ENCODE assay signal across 9 mouse cellular contexts in the genomic region with DNA sequence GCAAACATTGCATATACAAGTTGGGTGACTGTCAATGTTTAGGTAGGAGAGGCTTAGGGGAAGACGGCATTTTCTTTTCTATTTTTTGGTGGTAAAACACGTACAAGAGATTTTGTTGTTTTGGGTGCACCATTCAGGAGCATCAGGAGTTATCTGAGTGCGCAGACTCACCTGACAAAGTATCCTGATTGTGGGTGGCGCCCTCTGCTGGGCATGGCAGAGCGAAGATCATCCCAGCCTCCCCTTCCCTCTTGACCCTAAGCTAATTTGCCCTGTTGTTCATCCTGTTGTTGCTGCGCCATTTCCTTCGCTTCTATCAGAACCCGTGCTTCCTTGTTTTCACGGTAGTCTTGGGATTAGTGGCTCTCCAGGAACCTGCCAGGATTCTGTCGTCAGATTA.
DNase-seq lines count a peak whose midpoint lies in the region; ATAC-seq and TF ChIP-seq lines count a peak whose summit lies in the region.
"Had no signal": no experiment of that assay in that cellular context is flagged by ENCODE, and none has a peak within 500 bp of the region (broad histone marks: within the 10 kb centered on the region; RNA-seq: fewer than 3 reads in every experiment).

No protein-coding gene starts in this region.

- no peaks in the 10 kb centered on the region for H3K27me3 ChIP-seq in cerebellum, adult 2 months (ENCODE audit: control insufficient read depth, insufficient read depth, low read length)
- H3K27me3 ChIP-seq in MEL (ENCODE audit: control insufficient read depth in 1 of 2, insufficient read depth in 2 of 2, low read length in 2 of 2), result no peaks in the 10 kb centered on the region
- H3K27me3 ChIP-seq in small intestine, adult 2 months (ENCODE audit: control insufficient read depth, insufficient read depth, low read length), result no peaks in the 10 kb centered on the region
- H3K27me3 ChIP-seq in forebrain, embryonic 13.5 days, result no peaks in the 10 kb centered on the region

- TF ChIP-seq POLR2A in cerebellum, adult 2 months (IDR thresholded peaks at IDR 0.05; ENCODE audit: borderline replicate concordance, insufficient read depth, low read length), result no peak
- no peak for TF ChIP-seq POLR2A in MEL (IDR thresholded peaks at IDR 0.05; ENCODE audit: control insufficient read depth in 1 of 2, insufficient read depth in 1 of 2, low read depth in 1 of 2, low read length in 2 of 2, poor library complexity in 1 of 2)
- TF ChIP-seq POLR2A in small intestine, adult 2 months (IDR thresholded peaks at IDR 0.05; ENCODE audit: low read depth, low read length), result no peak

- H3K9me3 ChIP-seq in MEL (replicated peaks; ENCODE audit: insufficient read depth, low read length), result no peaks in the 10 kb centered on the region
- H3K9me3 ChIP-seq in forebrain, embryonic 13.5 days (replicated peaks), result peaks cover 8% of the 10 kb centered on the region

- intact Hi-C loops in left cerebral cortex, adult 2 months (cut with DNase I), result no loop called here

- H3K79me2 ChIP-seq in MEL (ENCODE audit: control insufficient read depth, insufficient read depth, low read length, poor library complexity), result no peaks in the 10 kb centered on the region

- no peak overlapping the region for H3K9ac ChIP-seq in MEL (ENCODE audit: control insufficient read depth, low read depth, low read length, poor library complexity, severe bottlenecking)
- no peak overlapping the region for H3K9ac ChIP-seq in forebrain, embryonic 13.5 days

- H3K36me3 ChIP-seq in MEL (ENCODE audit: control insufficient read depth in 1 of 2, insufficient read depth in 2 of 2, low read length in 2 of 2), result no peaks in the 10 kb centered on the region
- no peaks in the 10 kb centered on the region for H3K36me3 ChIP-seq in small intestine, adult 2 months (ENCODE audit: control insufficient read depth, insufficient read depth, low read length)
- H3K36me3 ChIP-seq in forebrain, embryonic 13.5 days (ENCODE audit: poor library complexity, severe bottlenecking), result no peaks in the 10 kb centered on the region

- 69% methylated on average over 10 of the region's 10 CpGs for WGBS in cerebellum, adult 2 months
- 57% methylated on average over 10 of the region's 10 CpGs for WGBS in small intestine, adult 2 months
- WGBS in forebrain, embryonic 13.5 days, result 45% methylated on average over 10 of the region's 10 CpGs

- ATAC-seq in forebrain, embryonic 13.5 days, result no peak

- H3K4me2 ChIP-seq in forebrain, embryonic 13.5 days, result no peak overlapping the region

- H3K4me1 ChIP-seq in cerebellum, adult 2 months (ENCODE audit: control insufficient read depth, insufficient read depth, low read length), result peaks cover 4% of the 10 kb centered on the region; the same call in 1 of the 2 replicates
- H3K4me1 ChIP-seq in MEL (ENCODE audit: control insufficient read depth in 1 of 2, insufficient read depth in 2 of 2, low read length in 2 of 2), result no peaks in the 10 kb centered on the region
- H3K4me1 ChIP-seq in small intestine, adult 2 months (ENCODE audit: control insufficient read depth, insufficient read depth, insufficient read length, low read length), result no peaks in the 10 kb centered on the region
- H3K4me1 ChIP-seq in forebrain, embryonic 13.5 days, result no peaks in the 10 kb centered on the region

- no peak overlapping the region for H3K4me3 ChIP-seq in cerebellum, adult 2 months (replicated peaks; ENCODE audit: insufficient read depth, low read depth, low read length)
- H3K4me3 ChIP-seq in left cerebral cortex, adult 2 months, result no peak overlapping the region
- H3K4me3 ChIP-seq in MEL (ENCODE audit: control insufficient read depth in 1 of 2, insufficient read depth in 1 of 2, low read depth in 2 of 2, low read length in 2 of 2), result no peak overlapping the region
- H3K4me3 ChIP-seq in small intestine, adult 2 months (ENCODE audit: low read depth, low read length), result no peak overlapping the region
- no peak overlapping the region for H3K4me3 ChIP-seq in forebrain, embryonic 13.5 days

- no peak for DNase-seq in cerebellum, adult 2 months
- DNase-seq in cerebellum, adult 9-10 months, result no peak
- no peak for DNase-seq in left cerebral cortex, adult 2 months (ENCODE audit: extremely low spot score in 1 of 2, low spot score in 2 of 2)
- no peak for DNase-seq in left cerebral cortex, adult 11 months (ENCODE audit: low spot score)
- peak; percentile 8 for DNase-seq in MEL (ENCODE audit: low read depth, low spot score)
- DNase-seq in layer of hippocampus, adult 11-12 months (ENCODE audit: low spot score), result no peak
- DNase-seq: gastrocnemius, postnatal 25 days had no signal

- TF ChIP-seq EP300 in MEL (IDR thresholded peaks at IDR 0.05; ENCODE audit: low read depth in 1 of 2, low read length in 2 of 2), result no peak

- peak; percentile 38; the same call in 1 of the 2 replicates for TF ChIP-seq CTCF in cerebellum, adult 2 months (IDR thresholded peaks at IDR 0.05; ENCODE audit: borderline replicate concordance, insufficient read depth, low read depth, low read length)
- TF ChIP-seq CTCF in left cerebral cortex, adult 2 months (IDR thresholded peaks at IDR 0.05), result peak; percentile 36
- peak; percentile 40 to 70 (median 42) for TF ChIP-seq CTCF in MEL (IDR thresholded peaks at IDR 0.05 in 2 of 3, conservative IDR thresholded peaks at IDR 0.05 in 1 of 3; ENCODE audit: control insufficient read depth in 1 of 3, insufficient read depth in 1 of 3, low read depth in 2 of 3, low read length in 3 of 3, poor library complexity in 1 of 3, severe bottlenecking in 1 of 3)
- TF ChIP-seq CTCF in small intestine, adult 2 months (IDR thresholded peaks at IDR 0.05; ENCODE audit: extremely low read depth, insufficient read length, insufficient replicate concordance, low read depth, low read length), result peak; percentile 30; the same call in 1 of the 2 replicates

- no peak overlapping the region for H3K27ac ChIP-seq in cerebellum, adult 2 months (ENCODE audit: insufficient read depth, low read length)
- no peak overlapping the region for H3K27ac ChIP-seq in left cerebral cortex, adult 2 months
- no peak overlapping the region for H3K27ac ChIP-seq in MEL (ENCODE audit: control insufficient read depth, low read depth, low read length)
- no peak overlapping the region for H3K27ac ChIP-seq in small intestine, adult 2 months (ENCODE audit: insufficient read depth, low read depth, low read length)
- H3K27ac ChIP-seq in forebrain, embryonic 13.5 days, result no peak overlapping the region

- peak; percentile 31 for TF ChIP-seq RAD21 in MEL (IDR thresholded peaks at IDR 0.05; ENCODE audit: low read depth, low read length)

TF ChIP-seq in MEL, 35 proteins besides CTCF, POLR2A, EP300 and RAD21:
- peak; percentile 56 for TF ChIP-seq SMC3 (IDR thresholded peaks at IDR 0.05; ENCODE audit: low read depth, low read length)
- no peak for TF ChIP-seq RCOR1 (IDR thresholded peaks at IDR 0.05; ENCODE audit: low read depth, low read length)
